9 mouse cellular contexts compared by ENCODE assay signal in the genomic region with DNA sequence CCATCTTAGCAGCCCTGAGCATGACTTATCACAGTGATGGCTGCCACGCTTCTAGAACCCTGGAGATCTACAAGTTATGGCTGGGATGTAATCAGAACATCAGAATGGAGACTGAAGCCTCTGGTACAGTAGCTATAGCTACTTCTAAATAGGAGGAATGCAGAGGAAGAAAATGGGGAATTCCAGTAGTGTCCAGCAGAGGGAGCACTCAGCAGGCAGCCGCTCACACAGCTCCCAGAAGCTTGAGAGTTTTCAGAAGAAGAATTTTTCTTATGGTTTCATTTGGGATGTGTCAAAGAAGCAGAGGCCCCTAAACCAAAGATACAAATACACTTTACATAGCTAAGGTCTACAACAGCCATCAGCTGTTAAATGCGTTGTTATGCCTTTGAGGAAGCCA. TPM values are rescaled to one million over a fixed set of nuclear protein-coding genes. Genes with fewer than 3 reads are reported as not detected.
A peak's percentile ranks its signal among the peaks of the same experiment; 100 is the strongest.
DNase-seq lines count a peak whose midpoint lies in the region; ATAC-seq and TF ChIP-seq lines count a peak whose summit lies in the region.
"Had no signal": no experiment of that assay in that cellular context is flagged by ENCODE, and none has a peak within 500 bp of the region (broad histone marks: within the 10 kb centered on the region; RNA-seq: fewer than 3 reads in every experiment).

No protein-coding gene starts in this region.

- peak; percentile 30 for TF ChIP-seq RAD21 in MEL (IDR thresholded peaks at IDR 0.05; ENCODE audit: low read depth, low read length)

- H3K79me2 ChIP-seq in MEL (ENCODE audit: control insufficient read depth, insufficient read depth, low read length, poor library complexity) = no peaks in the 10 kb centered on the region

- no peaks in the 10 kb centered on the region for H3K4me1 ChIP-seq in intestine, embryonic 14.5 days (replicated peaks; ENCODE audit: control insufficient read depth, insufficient read depth, low read length)
- H3K4me1 ChIP-seq in intestine, embryonic 16.5 days (ENCODE audit: control insufficient read depth, insufficient read depth, low read length) = no peaks in the 10 kb centered on the region
- no peaks in the 10 kb centered on the region for H3K4me1 ChIP-seq in MEL (ENCODE audit: control insufficient read depth in 1 of 2, insufficient read depth in 2 of 2, low read length in 2 of 2)
- H3K4me1 ChIP-seq in neural tube, embryonic 11.5 days (ENCODE audit: control insufficient read depth, insufficient read depth, low read length) = no peaks in the 10 kb centered on the region

- no peaks in the 10 kb centered on the region for H3K9me3 ChIP-seq in intestine, embryonic 14.5 days (ENCODE audit: control insufficient read depth, low read length)
- no peaks in the 10 kb centered on the region for H3K9me3 ChIP-seq in intestine, embryonic 16.5 days (ENCODE audit: control insufficient read depth, low read length)
- H3K9me3 ChIP-seq in MEL (replicated peaks; ENCODE audit: insufficient read depth, low read length) = no peaks in the 10 kb centered on the region
- H3K9me3 ChIP-seq in neural tube, embryonic 11.5 days (ENCODE audit: control insufficient read depth, low read length) = no peaks in the 10 kb centered on the region

- peak; percentile 52 to 65 (median 57) for TF ChIP-seq CTCF in MEL (IDR thresholded peaks at IDR 0.05 in 2 of 3, conservative IDR thresholded peaks at IDR 0.05 in 1 of 3; ENCODE audit: control insufficient read depth in 1 of 3, insufficient read depth in 1 of 3, low read depth in 2 of 3, low read length in 3 of 3, poor library complexity in 1 of 3, severe bottlenecking in 1 of 3)

- peak; percentile 79 for DNase-seq in intestine, embryonic 14.5 days (ENCODE audit: low spot score)
- DNase-seq in MEL (ENCODE audit: low read depth, low spot score) = peak; percentile 34
- DNase-seq in c-Kit-positive CD71-positive TER-119-positive erythroid progenitor cells, embryonic 14.5 days (ENCODE audit: low spot score) = peak; percentile 17
- DNase-seq in frontal cortex, postnatal 36 days (ENCODE audit: low spot score in 2 of 2) = peak; percentile 76 to 84
- peak; percentile 77 to 87 for DNase-seq in left cerebral cortex, adult 18-20 months (ENCODE audit: low spot score in 2 of 2)
- DNase-seq in neural tube, embryonic 11.5 days (ENCODE audit: low spot score) = peak; percentile 53

- no peak overlapping the region for H3K27ac ChIP-seq in intestine, embryonic 14.5 days (ENCODE audit: low read depth)
- H3K27ac ChIP-seq in intestine, embryonic 16.5 days (ENCODE audit: low read length) = no peak overlapping the region
- no peak overlapping the region for H3K27ac ChIP-seq in MEL (ENCODE audit: control insufficient read depth, low read depth, low read length)
- no peak overlapping the region for H3K27ac ChIP-seq in neural tube, embryonic 11.5 days (ENCODE audit: low read depth, low read length)

- no peak overlapping the region for H3K4me3 ChIP-seq in intestine, embryonic 14.5 days (ENCODE audit: low read depth, low read length)
- H3K4me3 ChIP-seq in intestine, embryonic 16.5 days (ENCODE audit: low read length) = no peak overlapping the region
- no peak overlapping the region for H3K4me3 ChIP-seq in MEL (ENCODE audit: control insufficient read depth in 1 of 2, insufficient read depth in 1 of 2, low read depth in 2 of 2, low read length in 2 of 2)
- no peak overlapping the region for H3K4me3 ChIP-seq in neural tube, embryonic 11.5 days (ENCODE audit: low read depth, low read length)

- no peak for TF ChIP-seq POLR2A in MEL (IDR thresholded peaks at IDR 0.05; ENCODE audit: control insufficient read depth in 1 of 2, insufficient read depth in 1 of 2, low read depth in 1 of 2, low read length in 2 of 2, poor library complexity in 1 of 2)

- 24% methylated on average over 3 of the region's 3 CpGs for WGBS in intestine, embryonic 14.5 days
- 28% methylated on average over 3 of the region's 3 CpGs for WGBS in intestine, embryonic 16.5 days
- whole genome bisulfite sequencing in neural tube, embryonic 11.5 days = 31% methylated on average over 3 of the region's 3 CpGs

- H3K27me3 ChIP-seq in intestine, embryonic 14.5 days (replicated peaks; ENCODE audit: control insufficient read depth, insufficient read depth, low read length) = no peaks in the 10 kb centered on the region
- H3K27me3 ChIP-seq in intestine, embryonic 16.5 days (replicated peaks; ENCODE audit: control insufficient read depth, insufficient read depth, low read length) = no peaks in the 10 kb centered on the region
- H3K27me3 ChIP-seq in MEL (ENCODE audit: control insufficient read depth in 1 of 2, insufficient read depth in 2 of 2, low read length in 2 of 2) = no peaks in the 10 kb centered on the region
- H3K27me3 ChIP-seq in neural tube, embryonic 11.5 days (ENCODE audit: control insufficient read depth, insufficient read depth, low read length) = no peaks in the 10 kb centered on the region

- H3K4me2 ChIP-seq in intestine, embryonic 14.5 days (ENCODE audit: low read length) = no peak overlapping the region
- no peak overlapping the region for H3K4me2 ChIP-seq in intestine, embryonic 16.5 days (ENCODE audit: low read depth, low read length)
- no peak overlapping the region for H3K4me2 ChIP-seq in neural tube, embryonic 11.5 days (ENCODE audit: low read depth)

- ATAC-seq in intestine, embryonic 14.5 days (replicated peaks; ENCODE audit: low FRiP score, low TSS enrichment, low read depth) = no peak
- no peak for ATAC-seq in intestine, embryonic 16.5 days
- no peak for ATAC-seq in neural tube, embryonic 11.5 days (ENCODE audit: insufficient read depth, low FRiP score, low TSS enrichment)
- no peak for ATAC-seq in inflammation-experienced regulatory T-cells, adult 6 months

- H3K9ac ChIP-seq in intestine, embryonic 14.5 days (ENCODE audit: low read length) = no peak overlapping the region
- no peak overlapping the region for H3K9ac ChIP-seq in intestine, embryonic 16.5 days (ENCODE audit: low read depth, low read length)
- H3K9ac ChIP-seq in MEL (ENCODE audit: control insufficient read depth, low read depth, low read length, poor library complexity, severe bottlenecking) = no peak overlapping the region
- H3K9ac ChIP-seq in neural tube, embryonic 11.5 days (ENCODE audit: low read length) = no peak overlapping the region

- TF ChIP-seq EP300 in MEL (IDR thresholded peaks at IDR 0.05; ENCODE audit: low read depth in 1 of 2, low read length in 2 of 2) = no peak

- H3K36me3 ChIP-seq in intestine, embryonic 14.5 days (ENCODE audit: control insufficient read depth, insufficient read depth, low read length) = no peaks in the 10 kb centered on the region
- no peaks in the 10 kb centered on the region for H3K36me3 ChIP-seq in intestine, embryonic 16.5 days (ENCODE audit: control insufficient read depth, insufficient read depth, low read length)
- H3K36me3 ChIP-seq in MEL (ENCODE audit: control insufficient read depth in 1 of 2, insufficient read depth in 2 of 2, low read length in 2 of 2) = no peaks in the 10 kb centered on the region
- no peaks in the 10 kb centered on the region for H3K36me3 ChIP-seq in neural tube, embryonic 11.5 days (ENCODE audit: control insufficient read depth, insufficient read depth, low read length)

TF ChIP-seq in MEL, 35 proteins besides CTCF, POLR2A, EP300 and RAD21:
- TF ChIP-seq SMC3 (IDR thresholded peaks at IDR 0.05; ENCODE audit: low read depth, low read length) (peak; percentile 59), POLR2AphosphoS5 (IDR thresholded peaks at IDR 0.05; ENCODE audit: borderline replicate concordance, low read depth, low read length) (no peak), CHD2 (IDR thresholded peaks at IDR 0.05; ENCODE audit: low read length) (no peak), JUND (IDR thresholded peaks at IDR 0.05; ENCODE audit: low read depth, low read length) (no peak)
TF ChIP-seq in MEL: peak in this region for 1.

RNA-seq across cellular contexts. Expression of a gene that starts 33.6 kb away (rescaled TPM):
- polyA plus RNA-seq in intestine, embryonic 14.5 days (2014; fragmentation: Nextera tagmentation; extraction: Ambion mirVana) = not detected in 2 replicates
- polyA plus RNA-seq in intestine, embryonic 16.5 days (2015; fragmentation: Nextera tagmentation; extraction: Ambion mirVana) = not detected in 2 replicates
- not detected in 2 replicates for total RNA-seq in MEL (2012; rRNA removed)
- not detected for polyA plus RNA-seq in MEL (2012; ENCODE audit: insufficient read depth in 1 of 2, insufficient read length in 2 of 2, low read depth in 1 of 2, low replicate concordance in 2 of 2, missing spikeins in 1 of 2)
- total RNA-seq in left cerebral cortex, adult 18-20 months (2021) = not detected
- polyA plus RNA-seq in neural tube, embryonic 11.5 days (2014; fragmentation: Nextera tagmentation; extraction: Ambion mirVana) = not detected in 2 replicates
- polyA plus RNA-seq in inflammation-experienced regulatory T-cells, adult 6 months (2017; shearing (Covaris generic)) = not detected
- polyA plus RNA-seq: neural tube, embryonic 14.5 days had no signal

Comparison
In these comparisons a context has a peak if more than half of its experiments do, and no peak if none do; other contexts are left out.
1. DNase-seq: peak in every context shown above with its lines; median percentile 82 in left cerebral cortex, adult 18-20 months; 80 in frontal cortex, postnatal 36 days; 79 in intestine, embryonic 14.5 days; 53 in neural tube, embryonic 11.5 days; 34 in MEL; 17 in c-Kit-positive CD71-positive TER-119-positive erythroid progenitor cells, embryonic 14.5 days.